Mouse (Mus musculus) ovary, postnatal 10 days (tissue): Measurements from ENCODE around the gene Rps26.

Experiments used
- DNase-seq: peaks from one replicate; pipeline ENCODE4 v3.0.0; 2022; ENCODE audit warnings: low spot score

Gene Rps26

DNA sequence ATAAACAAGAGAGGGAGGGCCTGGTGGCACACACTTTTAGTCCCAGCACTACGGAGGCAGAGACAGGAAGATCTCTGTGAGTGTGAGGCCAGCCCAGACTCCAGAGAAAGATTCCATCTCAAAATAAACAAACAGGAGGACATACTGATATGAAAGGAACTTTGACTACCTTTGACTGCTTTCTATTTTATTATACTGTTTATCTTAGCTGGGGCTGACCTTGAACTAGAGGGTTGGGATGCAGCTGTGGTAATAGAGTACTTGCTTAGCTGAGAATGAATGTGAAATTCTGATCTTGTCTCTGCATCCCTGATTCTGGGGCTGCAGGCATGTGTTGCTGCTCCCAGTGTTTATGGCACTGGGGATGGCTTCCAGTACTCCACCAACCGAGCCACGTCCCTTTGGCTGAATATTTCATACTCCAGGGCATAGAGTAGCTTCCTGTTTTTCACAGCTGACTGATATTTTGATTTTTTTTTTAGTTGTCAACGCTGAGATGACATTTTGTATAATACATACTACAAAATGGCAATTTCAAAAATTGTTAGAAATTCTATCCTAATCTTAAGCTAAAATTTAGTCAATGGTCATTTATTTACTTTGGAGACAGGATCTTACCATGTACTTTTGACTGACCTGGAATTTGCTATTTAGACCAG lies 23.9 kb downstream of the Rps26 start:
- no peak for DNase-seq

DNA sequence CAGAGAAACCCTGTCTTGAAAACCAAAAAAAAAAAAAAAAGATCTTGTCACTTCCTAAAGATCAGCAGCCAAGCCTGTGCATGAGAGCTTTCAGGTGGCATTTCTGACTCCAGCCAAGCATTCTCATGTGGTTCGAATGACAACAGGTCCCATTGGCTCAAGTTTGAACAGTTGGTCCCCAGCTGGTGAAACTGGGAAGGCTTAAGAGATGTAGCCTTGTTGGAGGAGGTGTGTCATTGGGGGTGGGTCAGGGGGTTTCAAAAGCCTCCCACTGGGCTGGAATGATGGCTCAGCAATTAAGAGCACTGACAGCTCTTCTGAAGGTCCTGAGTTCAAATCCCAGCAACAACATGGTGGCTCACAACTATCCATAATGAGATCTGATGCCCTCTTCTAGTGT lies 25.0 kb downstream of the Rps26 start:
- DNase-seq, result no peak

DNA sequence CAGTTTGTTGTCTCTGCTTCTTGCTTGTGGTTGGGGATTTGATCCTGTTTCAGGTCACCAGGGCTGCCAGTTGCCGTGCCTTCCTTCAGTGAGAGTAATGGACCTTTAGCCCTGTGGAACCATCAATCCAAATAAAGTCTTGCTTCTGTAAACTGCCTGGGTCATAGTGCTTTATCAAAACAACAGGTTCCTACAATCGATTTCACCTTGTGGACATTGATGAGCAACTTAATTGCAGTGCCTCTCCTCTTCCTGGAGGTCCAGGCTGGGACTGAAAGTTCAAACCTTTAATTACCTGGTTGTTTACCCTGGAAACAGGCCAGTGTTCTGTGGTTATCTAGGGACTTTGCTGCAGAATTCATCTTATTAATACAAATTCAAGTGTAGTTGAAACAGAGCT lies 28.1 kb downstream of the Rps26 start:
- DNase-seq, result no peak

DNA sequence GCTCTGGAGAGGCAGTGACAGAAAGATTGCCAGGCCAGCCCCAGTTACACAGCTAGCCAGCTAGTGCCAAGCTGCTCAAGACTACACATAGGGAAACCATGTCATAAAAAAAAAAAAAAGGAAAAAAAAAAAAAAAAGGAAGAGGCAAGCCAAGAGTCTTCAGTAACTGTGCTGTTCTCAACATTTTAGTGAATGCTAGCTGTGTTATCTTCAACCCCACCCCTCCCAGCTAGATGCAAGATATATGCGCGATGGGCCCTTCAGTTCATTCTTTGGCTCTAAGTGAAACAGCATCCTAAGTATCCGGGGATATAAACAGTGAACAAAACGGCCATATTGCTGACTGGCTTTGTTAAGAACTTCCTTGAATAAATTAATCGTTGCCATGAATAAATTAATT lies 33.8 kb downstream of the Rps26 start:
- no peak for DNase-seq

DNA sequence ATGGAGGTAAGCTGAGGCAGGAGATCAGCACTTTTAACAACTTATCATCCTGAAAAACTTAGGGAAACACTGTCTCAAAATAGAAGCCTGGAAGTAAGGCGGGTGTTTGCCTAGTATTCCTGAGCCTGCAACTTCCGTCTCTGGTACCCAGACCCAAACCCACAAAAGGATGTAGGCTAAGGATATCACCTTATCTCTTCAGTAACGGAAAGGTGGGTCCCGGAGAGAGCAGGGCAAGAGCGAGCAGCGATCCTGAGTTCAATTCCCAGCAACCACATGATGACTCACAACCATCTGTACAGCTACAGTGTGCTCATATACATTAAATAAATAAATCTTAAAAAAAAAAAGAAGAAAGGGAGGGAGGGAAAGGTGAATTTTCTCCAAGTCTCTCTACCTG lies 35.1 kb downstream of the Rps26 start:
- no peak for DNase-seq

DNA sequence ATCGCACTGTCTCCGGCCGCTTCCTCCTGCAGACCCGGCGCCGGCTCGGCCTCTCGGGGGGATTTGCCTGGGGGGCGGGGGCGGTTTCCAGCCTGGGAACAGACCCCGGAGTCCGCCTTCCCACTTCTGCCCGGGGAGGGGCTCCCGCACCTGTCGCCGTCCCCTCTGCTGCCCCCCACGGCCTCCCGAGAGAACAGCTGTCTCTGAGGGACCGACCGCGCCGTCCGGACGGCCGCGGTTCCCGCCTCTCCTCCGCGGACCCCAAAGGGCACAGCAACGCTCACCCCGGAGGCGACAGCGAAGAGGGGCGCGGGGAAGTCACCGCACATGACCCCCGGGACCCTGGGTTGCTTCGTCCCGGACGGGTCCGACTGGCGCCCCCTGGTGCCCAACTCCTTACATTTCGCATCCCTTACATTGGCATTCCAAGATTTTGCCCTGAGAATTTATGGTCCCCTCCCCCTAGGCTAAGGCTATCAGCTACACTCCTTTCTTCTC lies 36.3 kb downstream of the Rps26 start:
- DNase-seq, result peak; percentile 51

DNA sequence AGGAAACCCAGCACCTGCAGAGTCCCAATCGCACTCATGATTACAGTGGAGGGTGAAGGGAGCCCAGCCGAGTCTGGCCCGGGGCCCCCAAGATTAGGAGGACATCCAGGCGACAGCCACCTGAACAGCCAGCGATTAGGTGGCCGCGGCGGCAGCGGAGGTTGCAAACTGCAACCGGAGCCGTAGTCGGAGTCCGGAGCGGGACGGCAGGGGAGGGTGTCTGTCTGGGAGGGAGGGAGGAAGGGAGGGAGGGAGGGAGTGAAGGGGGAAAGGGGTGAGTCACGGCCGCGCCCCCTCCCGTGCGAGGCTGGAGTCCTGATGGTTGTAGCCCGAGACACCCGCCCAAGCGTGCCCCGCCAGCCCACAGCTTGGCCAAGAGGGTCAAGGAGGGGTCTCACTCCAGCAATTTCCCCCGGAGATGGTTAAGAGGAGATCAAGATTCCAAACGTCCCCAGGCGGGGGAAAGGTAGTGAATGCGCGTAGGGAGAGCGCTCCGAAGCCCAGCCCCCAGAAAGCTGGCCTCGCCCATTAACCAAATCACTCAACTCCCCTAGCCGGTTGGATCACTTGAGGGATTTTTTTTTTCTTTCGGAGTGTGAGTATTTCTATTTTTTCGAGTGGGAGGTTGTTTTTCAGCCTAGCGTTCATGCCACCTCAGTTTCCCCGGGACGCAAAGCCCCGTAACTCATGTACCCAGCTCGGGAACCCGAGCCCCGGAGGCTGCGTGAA lies 36.9 kb downstream of the Rps26 start, which contains the start of gene Erbb3:
Erbb3 (minus strand) TSS at position 189 of the 729 bp plus-strand sequence.
- peak; percentile 35 for DNase-seq

DNA sequence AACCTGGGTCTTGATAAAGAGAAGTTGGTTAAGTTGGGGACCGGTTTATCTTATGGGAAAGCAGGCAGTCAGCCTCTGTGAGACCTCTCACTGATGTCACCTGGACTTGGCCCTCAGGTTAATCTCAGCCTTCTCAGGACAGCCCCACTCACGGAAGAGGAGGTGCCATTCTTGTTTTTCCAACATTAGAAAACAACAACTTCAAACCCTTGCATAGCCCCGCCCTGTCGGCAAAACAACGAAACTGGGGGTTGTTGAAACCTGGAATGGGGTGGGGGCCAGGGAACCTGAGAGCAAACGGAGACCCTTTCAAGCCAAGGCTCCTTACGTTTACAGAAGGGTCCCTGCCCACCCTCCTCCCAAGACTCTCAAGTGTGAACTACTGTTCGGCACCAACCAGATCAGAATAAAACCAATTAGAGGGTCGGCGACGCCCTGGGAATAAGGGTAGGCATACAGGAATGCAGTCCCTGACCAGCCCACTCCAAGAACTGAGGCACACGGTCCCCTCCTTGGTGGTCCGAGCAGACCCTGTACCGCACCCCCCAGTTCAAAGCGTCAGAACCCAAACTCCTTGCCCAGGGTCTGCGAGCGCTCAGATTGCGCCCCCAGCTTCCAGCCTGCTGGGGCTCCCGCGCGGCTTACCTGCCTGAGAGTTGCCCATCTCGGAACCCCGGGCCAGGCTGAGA lies 37.6 kb downstream of the Rps26 start:
- DNase-seq, result no peak

DNA sequence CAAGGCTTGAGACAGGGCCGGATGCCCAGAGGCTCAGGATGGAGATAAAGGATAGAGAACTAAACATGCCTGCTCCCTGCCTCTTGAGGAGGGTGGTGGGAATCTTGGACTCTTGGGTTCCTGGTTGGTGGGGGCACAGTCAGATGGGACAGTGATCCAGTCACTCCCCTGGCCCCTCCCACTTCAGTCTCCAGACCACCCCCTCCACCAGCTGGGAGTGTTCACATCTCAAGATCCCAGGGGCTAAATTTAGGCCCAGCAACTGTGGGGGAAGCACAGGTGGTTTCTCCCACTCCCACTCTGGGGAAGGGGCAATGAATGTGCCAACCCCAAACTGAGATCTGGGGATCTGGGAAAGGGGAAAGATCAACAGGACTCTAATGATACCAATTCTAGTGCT lies 38.4 kb downstream of the Rps26 start:
- DNase-seq, result no peak

DNA sequence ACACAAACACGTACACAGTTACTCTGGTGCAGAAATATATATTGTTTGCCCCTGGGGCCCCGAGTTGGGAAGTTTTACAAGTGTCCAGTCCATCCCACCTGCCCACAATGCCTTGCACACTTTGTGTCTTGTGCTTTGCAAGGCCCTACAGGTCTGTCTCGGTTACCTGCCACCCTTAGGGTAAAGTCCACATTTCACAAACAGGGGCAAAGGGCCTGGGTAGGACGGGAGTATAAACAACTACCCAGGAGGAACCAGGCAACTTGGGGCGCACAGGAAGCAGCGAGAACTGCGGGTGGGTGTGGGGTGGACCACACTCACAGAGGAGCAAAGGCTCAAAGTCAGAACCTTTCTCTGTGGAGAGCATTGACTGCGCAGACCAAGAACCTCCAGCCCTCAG lies 38.9 kb downstream of the Rps26 start:
- DNase-seq, result no peak

DNA sequence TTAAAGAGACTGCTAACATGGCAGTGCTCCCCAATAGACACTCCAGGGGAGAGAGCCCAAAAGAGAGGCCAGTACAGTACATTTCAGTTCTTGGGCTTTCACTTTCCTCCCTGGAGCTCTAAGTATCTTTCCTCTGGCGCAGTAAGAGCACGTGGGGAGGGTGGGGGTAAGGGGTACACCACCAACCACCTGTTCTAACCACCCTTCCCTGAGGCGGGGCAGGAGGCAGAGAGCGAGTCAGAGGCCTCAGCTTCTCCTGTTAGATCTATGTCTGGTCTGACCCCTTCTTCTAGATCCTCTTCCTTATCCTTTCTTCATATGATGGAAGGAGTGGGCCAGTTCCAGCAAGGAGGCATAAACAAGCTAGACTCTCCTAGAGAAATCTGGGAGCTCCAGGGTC lies 39.4 kb downstream of the Rps26 start:
- DNase-seq, result no peak

DNA sequence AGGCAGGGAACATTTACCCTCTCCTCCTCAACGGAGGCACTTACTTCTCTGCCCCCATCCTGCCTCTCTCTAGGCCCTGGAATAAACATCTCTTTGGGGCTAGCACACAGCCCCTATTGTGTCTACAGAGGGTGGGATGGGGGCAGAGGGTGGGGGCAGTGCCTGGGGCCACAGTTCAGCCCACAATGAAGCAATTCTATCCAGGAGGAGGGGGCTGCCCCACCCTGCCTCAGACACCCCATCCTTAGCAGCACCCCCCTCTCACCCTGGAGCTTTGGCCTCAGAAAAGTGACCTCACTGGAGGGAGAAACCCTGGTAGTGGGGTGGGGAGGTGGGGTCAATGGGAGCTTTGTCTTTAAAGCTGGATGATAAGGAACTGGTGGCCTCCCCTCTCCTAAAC lies 40.0 kb downstream of the Rps26 start:
- DNase-seq, result no peak

DNA sequence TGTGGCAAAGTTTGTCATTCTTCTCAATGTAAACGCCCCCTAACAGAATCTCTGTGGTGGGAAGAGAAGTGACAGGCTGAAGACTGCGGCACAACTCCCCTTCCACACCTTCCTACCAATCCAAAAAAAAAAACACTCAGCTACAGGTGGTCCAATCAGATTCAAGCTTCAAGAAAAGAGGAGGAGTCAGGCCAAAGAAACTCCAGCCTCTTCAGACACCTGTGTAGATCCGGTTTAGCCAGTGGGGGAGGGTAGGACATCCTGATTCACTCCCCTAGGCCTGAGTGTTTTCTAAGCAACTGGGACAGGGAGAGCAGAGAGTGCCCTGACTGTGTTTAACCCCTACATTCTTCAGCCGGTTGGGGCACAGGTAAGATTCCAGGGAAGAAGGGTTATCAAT lies 42.2 kb downstream of the Rps26 start:
- no peak for DNase-seq

DNA sequence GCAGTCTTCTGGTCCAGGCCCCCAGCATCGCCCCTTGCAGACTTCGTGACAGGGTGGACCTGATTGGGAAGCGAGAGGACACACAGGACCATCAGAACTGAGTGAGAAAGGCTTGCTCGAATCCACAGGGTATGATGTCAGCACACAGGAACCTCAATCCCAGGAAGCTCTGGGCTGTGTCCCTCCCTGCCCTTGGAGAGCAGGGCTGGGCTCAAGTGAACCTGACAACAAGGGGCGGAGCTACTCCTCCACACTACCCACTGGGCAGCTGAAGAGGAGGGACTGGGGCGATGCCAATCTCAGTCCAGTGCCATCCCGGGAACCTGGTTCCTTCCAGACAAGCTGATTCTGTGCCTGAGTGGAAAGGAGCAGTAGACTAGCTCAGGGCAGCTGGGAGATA lies 42.9 kb downstream of the Rps26 start:
- no peak for DNase-seq

DNA sequence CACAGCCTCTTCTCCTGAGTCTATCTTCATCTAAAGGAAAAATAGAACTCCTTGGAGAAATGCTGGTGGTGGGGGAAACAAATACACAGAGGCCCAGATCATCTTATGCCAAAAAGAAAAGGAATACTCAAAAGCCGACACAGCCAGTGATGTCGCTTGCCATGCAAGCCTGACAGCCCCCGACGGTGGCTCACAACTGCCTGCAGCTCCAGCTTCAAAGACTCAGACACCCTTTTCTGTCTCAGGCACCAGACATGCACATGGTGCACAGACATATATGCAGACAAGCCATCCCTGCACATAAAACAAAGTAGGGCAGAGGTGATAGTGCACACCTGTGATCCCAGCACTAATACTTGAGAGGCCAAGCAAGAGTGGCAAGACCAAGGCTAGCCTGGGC lies 46.8 kb downstream of the Rps26 start:
- DNase-seq, result no peak

DNA sequence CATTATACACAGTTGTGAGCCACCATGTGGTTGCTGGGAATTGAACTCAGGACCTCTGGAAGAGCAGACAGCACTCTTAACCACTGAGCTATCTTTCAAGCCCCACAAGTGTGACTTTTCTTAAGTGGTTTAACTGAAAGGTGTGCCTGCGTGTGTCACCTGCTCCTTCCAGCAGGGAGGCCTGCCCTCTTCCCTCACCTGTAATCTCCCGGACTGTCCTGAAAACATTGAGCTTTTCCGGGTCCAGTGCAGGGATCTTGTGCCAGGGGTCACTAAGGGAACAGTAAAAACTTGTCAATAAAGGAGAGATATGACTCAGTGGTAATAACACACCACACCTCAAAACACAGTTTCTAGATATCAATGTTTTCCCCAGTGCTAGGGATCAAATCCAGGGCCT lies 47.2 kb downstream of the Rps26 start:
- DNase-seq, result no peak

DNA sequence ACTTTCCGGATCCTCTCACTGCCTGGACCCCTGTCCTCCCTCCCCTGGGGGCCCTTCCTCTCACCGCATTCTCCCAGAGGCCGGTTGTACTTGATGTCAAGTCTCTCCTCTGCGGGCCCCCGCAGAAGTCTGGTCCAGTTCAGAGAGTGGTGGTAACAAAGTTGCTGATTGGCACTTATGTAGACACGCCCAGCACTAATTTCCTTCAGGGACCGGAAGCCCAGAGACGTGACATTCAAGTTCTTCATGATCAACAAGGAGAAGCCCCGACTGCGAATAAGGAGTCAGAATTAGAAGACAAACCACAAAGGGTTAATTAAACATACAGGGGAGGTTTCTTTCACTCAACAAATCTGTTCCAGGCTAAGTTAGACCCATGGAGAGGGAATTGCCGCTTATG lies 48.2 kb downstream of the Rps26 start:
- no peak for DNase-seq

DNA sequence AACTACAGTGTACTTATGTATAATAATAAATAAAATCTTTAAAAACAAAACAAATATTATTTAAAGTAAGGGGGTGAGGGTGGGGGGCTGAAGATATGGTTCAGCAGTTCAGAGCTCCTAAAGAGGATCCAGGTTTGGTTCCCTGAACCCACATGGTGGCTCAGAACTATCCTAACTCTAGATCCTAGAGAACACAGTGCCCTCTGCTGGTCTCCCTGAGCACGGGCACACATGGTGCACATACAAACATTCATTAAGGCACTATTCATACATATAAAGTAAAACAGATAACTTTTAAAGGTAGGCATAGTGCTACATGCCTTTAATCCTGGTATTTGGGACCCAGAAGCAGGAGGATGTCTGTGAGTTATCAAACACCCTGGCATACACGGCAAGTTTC lies 51.5 kb downstream of the Rps26 start:
- no peak for DNase-seq
